Comparison of ENCODE assay signal across 14 mouse cellular contexts in the genomic region with DNA sequence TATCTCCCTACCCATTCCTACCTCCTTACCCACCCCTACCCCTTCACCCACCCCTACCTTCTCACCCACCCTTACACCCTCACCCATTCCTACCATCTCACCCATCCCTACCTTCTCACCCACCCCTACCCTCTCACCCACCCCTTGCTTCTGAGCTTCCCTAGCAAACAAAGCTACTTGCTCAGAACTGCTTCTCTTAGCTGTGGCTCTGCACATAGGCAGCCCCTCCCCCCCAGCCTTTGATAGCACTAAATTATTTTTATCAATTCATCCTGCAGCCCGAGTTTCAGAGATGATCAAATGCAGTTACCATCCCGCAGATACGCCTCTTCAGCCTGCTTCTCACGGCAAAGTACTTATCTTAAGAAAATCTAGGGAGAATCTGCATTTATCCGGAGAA. TPM values are rescaled to one million over a fixed set of nuclear protein-coding genes. Genes with fewer than 3 reads are reported as not detected.
DNase-seq lines count a peak whose midpoint lies in the region; ATAC-seq lines count a peak whose summit lies in the region.
"Had no signal": no experiment of that assay in that cellular context is flagged by ENCODE, and none has a peak within 500 bp of the region (broad histone marks: within the 10 kb centered on the region; RNA-seq: fewer than 3 reads in every experiment).

No protein-coding gene starts in this region.

- H3K27ac ChIP-seq in forebrain, embryonic 13.5 days, result peak overlapping the region; percentile 70
- no peak overlapping the region for H3K27ac ChIP-seq in forebrain, embryonic 11.5 days (ENCODE audit: low read depth, low read length)
- H3K27ac ChIP-seq in midbrain, embryonic 10.5 days (replicated peaks), result peak overlapping the region; percentile 46; the same call in 1 of the 2 replicates
- H3K27ac ChIP-seq in midbrain, embryonic 11.5 days (ENCODE audit: low read depth, low read length), result no peak overlapping the region
- H3K27ac ChIP-seq in hindbrain, embryonic 16.5 days (ENCODE audit: low read depth, low read length), result no peak overlapping the region
- peak overlapping the region; percentile 66 for H3K27ac ChIP-seq in neural tube, embryonic 15.5 days (replicated peaks)
- H3K27ac ChIP-seq: heart, embryonic 10.5 days; kidney, embryonic 15.5 days; limb, embryonic 15.5 days; lung, embryonic 15.5 days had no signal

- peak; percentile 38; the same call in 1 of the 2 replicates for ATAC-seq in forebrain, embryonic 13.5 days
- no peak for ATAC-seq in forebrain, embryonic 11.5 days (replicated peaks; ENCODE audit: low FRiP score)
- no peak for ATAC-seq in midbrain, embryonic 11.5 days (ENCODE audit: low FRiP score)
- ATAC-seq in hindbrain, embryonic 16.5 days, result peak; percentile 44; the same call in 1 of the 2 replicates
- ATAC-seq in neural tube, embryonic 15.5 days (ENCODE audit: low FRiP score), result peak; percentile 32; the same call in 1 of the 2 replicates

- H3K4me1 ChIP-seq in forebrain, embryonic 13.5 days, result peaks cover 20% of the 10 kb centered on the region
- no peaks in the 10 kb centered on the region for H3K4me1 ChIP-seq in forebrain, embryonic 11.5 days (replicated peaks; ENCODE audit: control insufficient read depth, insufficient read depth, low read length)
- peaks cover 37% of the 10 kb centered on the region for H3K4me1 ChIP-seq in midbrain, embryonic 10.5 days
- peaks cover 6% of the 10 kb centered on the region for H3K4me1 ChIP-seq in midbrain, embryonic 11.5 days (ENCODE audit: control insufficient read depth, insufficient read depth, low read length)
- peaks cover 9% of the 10 kb centered on the region for H3K4me1 ChIP-seq in hindbrain, embryonic 16.5 days (ENCODE audit: control insufficient read depth, insufficient read depth, low read depth, low read length)
- peaks cover 13% of the 10 kb centered on the region for H3K4me1 ChIP-seq in neural tube, embryonic 15.5 days
- H3K4me1 ChIP-seq: lung, embryonic 15.5 days had no signal

- H3K4me3 ChIP-seq in forebrain, embryonic 13.5 days, result no peak overlapping the region
- H3K4me3 ChIP-seq in forebrain, embryonic 11.5 days (ENCODE audit: low read depth, low read length), result no peak overlapping the region
- no peak overlapping the region for H3K4me3 ChIP-seq in midbrain, embryonic 10.5 days
- H3K4me3 ChIP-seq in midbrain, embryonic 11.5 days (ENCODE audit: low read depth, low read length), result no peak overlapping the region
- no peak overlapping the region for H3K4me3 ChIP-seq in hindbrain, embryonic 16.5 days (ENCODE audit: low read length)
- 0 out of 2 replicates have a peak overlapping the region, but pooled peaks have one; percentile 6 for H3K4me3 ChIP-seq in neural tube, embryonic 15.5 days (replicated peaks)
- H3K4me3 ChIP-seq: heart, embryonic 10.5 days; kidney, embryonic 15.5 days; limb, embryonic 15.5 days; lung, embryonic 15.5 days had no signal

- no peaks in the 10 kb centered on the region for H3K36me3 ChIP-seq in forebrain, embryonic 13.5 days (ENCODE audit: poor library complexity, severe bottlenecking)
- H3K36me3 ChIP-seq in forebrain, embryonic 11.5 days (ENCODE audit: control insufficient read depth, insufficient read depth, low read length), result no peaks in the 10 kb centered on the region
- H3K36me3 ChIP-seq in midbrain, embryonic 10.5 days, result no peaks in the 10 kb centered on the region
- H3K36me3 ChIP-seq in midbrain, embryonic 11.5 days (ENCODE audit: control insufficient read depth, insufficient read depth, low read length), result no peaks in the 10 kb centered on the region
- no peaks in the 10 kb centered on the region for H3K36me3 ChIP-seq in hindbrain, embryonic 16.5 days (ENCODE audit: control insufficient read depth, insufficient read depth, low read length)
- no peaks in the 10 kb centered on the region for H3K36me3 ChIP-seq in neural tube, embryonic 15.5 days
- H3K36me3 ChIP-seq: heart, embryonic 10.5 days; kidney, embryonic 15.5 days; limb, embryonic 15.5 days; lung, embryonic 15.5 days had no signal

- H3K9ac ChIP-seq in forebrain, embryonic 13.5 days, result peak overlapping the region; percentile 51
- H3K9ac ChIP-seq in forebrain, embryonic 11.5 days (ENCODE audit: low read length), result no peak overlapping the region
- no peak overlapping the region for H3K9ac ChIP-seq in midbrain, embryonic 11.5 days (ENCODE audit: low read length)
- H3K9ac ChIP-seq in hindbrain, embryonic 16.5 days (ENCODE audit: low read depth, low read length), result no peak overlapping the region
- no peak overlapping the region for H3K9ac ChIP-seq in neural tube, embryonic 15.5 days (replicated peaks)
- H3K9ac ChIP-seq: kidney, embryonic 15.5 days; limb, embryonic 15.5 days; lung, embryonic 15.5 days had no signal

- peak overlapping the region; percentile 9; the same call in 1 of the 2 replicates for H3K4me2 ChIP-seq in forebrain, embryonic 13.5 days
- H3K4me2 ChIP-seq in forebrain, embryonic 11.5 days (ENCODE audit: low read depth, low read length, severe bottlenecking), result no peak overlapping the region
- H3K4me2 ChIP-seq in midbrain, embryonic 11.5 days, result no peak overlapping the region
- H3K4me2 ChIP-seq in hindbrain, embryonic 16.5 days (ENCODE audit: low read length), result peak overlapping the region; percentile 48
- H3K4me2 ChIP-seq in neural tube, embryonic 15.5 days, result peak overlapping the region; percentile 40
- H3K4me2 ChIP-seq: kidney, embryonic 15.5 days; limb, embryonic 15.5 days; lung, embryonic 15.5 days had no signal

- H3K9me3 ChIP-seq in forebrain, embryonic 13.5 days (replicated peaks), result no peaks in the 10 kb centered on the region
- H3K9me3 ChIP-seq in forebrain, embryonic 11.5 days (ENCODE audit: control insufficient read depth, low read length), result no peaks in the 10 kb centered on the region
- H3K9me3 ChIP-seq in midbrain, embryonic 10.5 days (replicated peaks), result no peaks in the 10 kb centered on the region
- no peaks in the 10 kb centered on the region for H3K9me3 ChIP-seq in midbrain, embryonic 11.5 days (ENCODE audit: control insufficient read depth, low read length)
- H3K9me3 ChIP-seq in hindbrain, embryonic 16.5 days (ENCODE audit: control insufficient read depth, low read length), result no peaks in the 10 kb centered on the region
- no peaks in the 10 kb centered on the region for H3K9me3 ChIP-seq in neural tube, embryonic 15.5 days (replicated peaks)
- H3K9me3 ChIP-seq: heart, embryonic 10.5 days; kidney, embryonic 15.5 days; limb, embryonic 15.5 days; lung, embryonic 15.5 days had no signal

- DNase-seq in forebrain, embryonic 11.5 days (ENCODE audit: low spot score), result no peak
- DNase-seq in midbrain, embryonic 10.5 days (ENCODE audit: low spot score), result no peak
- no peak for DNase-seq in midbrain, embryonic 11.5 days (ENCODE audit: low spot score, missing footprints)
- no peak for DNase-seq in kidney, adult 11 months
- no peak for DNase-seq in cerebellum, adult 18-20 months
- DNase-seq: cerebellum, postnatal 10 days; layer of hippocampus, postnatal 36 days had no signal

- 67% methylated on average over 5 of the region's 5 CpGs for WGBS in forebrain, embryonic 13.5 days
- WGBS in forebrain, embryonic 11.5 days, result 77% methylated on average over 5 of the region's 5 CpGs
- 77% methylated on average over 5 of the region's 5 CpGs for WGBS in midbrain, embryonic 10.5 days
- WGBS in midbrain, embryonic 11.5 days, result 66% methylated on average over 5 of the region's 5 CpGs
- WGBS in hindbrain, embryonic 16.5 days, result 46% methylated on average over 5 of the region's 5 CpGs
- 43% methylated on average over 5 of the region's 5 CpGs for WGBS in neural tube, embryonic 15.5 days

- peaks cover 12% of the 10 kb centered on the region for H3K27me3 ChIP-seq in forebrain, embryonic 13.5 days
- no peaks in the 10 kb centered on the region for H3K27me3 ChIP-seq in forebrain, embryonic 11.5 days (ENCODE audit: control insufficient read depth, insufficient read depth, low read length)
- peaks cover 29% of the 10 kb centered on the region for H3K27me3 ChIP-seq in midbrain, embryonic 10.5 days (ENCODE audit: low read depth, poor library complexity, severe bottlenecking)
- peaks cover 2% of the 10 kb centered on the region for H3K27me3 ChIP-seq in midbrain, embryonic 11.5 days (ENCODE audit: control insufficient read depth, insufficient read depth, low read length)
- H3K27me3 ChIP-seq in hindbrain, embryonic 16.5 days (replicated peaks; ENCODE audit: control insufficient read depth, insufficient read depth, low read length), result no peaks in the 10 kb centered on the region
- 0 out of 2 replicates have a peak, but pooled peaks cover 6% of the 10 kb centered on the region for H3K27me3 ChIP-seq in neural tube, embryonic 15.5 days (replicated peaks)

RNA-seq across cellular contexts. Expression of a gene that starts 5.8 kb away (rescaled TPM):
- 35.4 and 36.9 TPM in 2 replicates for polyA plus RNA-seq in forebrain, embryonic 13.5 days (2015; fragmentation: Nextera tagmentation; extraction: Ambion mirVana)
- polyA plus RNA-seq in forebrain, embryonic 11.5 days (2014; fragmentation: Nextera tagmentation; extraction: Ambion mirVana), result 46.0 and 47.3 TPM in 2 replicates
- polyA plus RNA-seq in midbrain, embryonic 10.5 days (2016; fragmentation: Nextera tagmentation; extraction: Ambion mirVana), result 54.2 and 56.0 TPM in 2 replicates
- polyA plus RNA-seq in midbrain, embryonic 11.5 days (2014; fragmentation: Nextera tagmentation; extraction: Ambion mirVana), result 46.9 and 47.0 TPM in 2 replicates
- 34.2 and 36.4 TPM in 2 replicates for polyA plus RNA-seq in hindbrain, embryonic 16.5 days (2015; fragmentation: Nextera tagmentation; extraction: Ambion mirVana)
- 30.9 and 42.9 TPM in 2 replicates for polyA plus RNA-seq in neural tube, embryonic 15.5 days (2015; fragmentation: Nextera tagmentation; extraction: Ambion mirVana)

RNA-seq across cellular contexts. Expression of a gene that starts 39.1 kb away (rescaled TPM):
- polyA plus RNA-seq in forebrain, embryonic 13.5 days (2015; fragmentation: Nextera tagmentation; extraction: Ambion mirVana), result 64.2 and 77.1 TPM in 2 replicates
- polyA plus RNA-seq in forebrain, embryonic 11.5 days (2014; fragmentation: Nextera tagmentation; extraction: Ambion mirVana), result 71.2 and 79.7 TPM in 2 replicates
- 88.1 and 91.4 TPM in 2 replicates for polyA plus RNA-seq in midbrain, embryonic 10.5 days (2016; fragmentation: Nextera tagmentation; extraction: Ambion mirVana)
- 70.5 and 79.6 TPM in 2 replicates for polyA plus RNA-seq in midbrain, embryonic 11.5 days (2014; fragmentation: Nextera tagmentation; extraction: Ambion mirVana)
- 78.2 and 93.9 TPM in 2 replicates for polyA plus RNA-seq in hindbrain, embryonic 16.5 days (2015; fragmentation: Nextera tagmentation; extraction: Ambion mirVana)
- polyA plus RNA-seq in neural tube, embryonic 15.5 days (2015; fragmentation: Nextera tagmentation; extraction: Ambion mirVana), result 77.4 and 81.1 TPM in 2 replicates

RNA-seq across cellular contexts. Expression of a gene that starts 50.4 kb away (rescaled TPM):
- polyA plus RNA-seq in forebrain, embryonic 13.5 days (2015; fragmentation: Nextera tagmentation; extraction: Ambion mirVana), result 1.2 and 1.5 TPM in 2 replicates
- polyA plus RNA-seq in forebrain, embryonic 11.5 days (2014; fragmentation: Nextera tagmentation; extraction: Ambion mirVana), result 1.7 and 2.9 TPM in 2 replicates
- polyA plus RNA-seq in midbrain, embryonic 10.5 days (2016; fragmentation: Nextera tagmentation; extraction: Ambion mirVana), result 4.3 and 4.6 TPM in 2 replicates
- polyA plus RNA-seq in midbrain, embryonic 11.5 days (2014; fragmentation: Nextera tagmentation; extraction: Ambion mirVana), result 3.9 and 4.0 TPM in 2 replicates
- 2.2 and 2.5 TPM in 2 replicates for polyA plus RNA-seq in hindbrain, embryonic 16.5 days (2015; fragmentation: Nextera tagmentation; extraction: Ambion mirVana)
- polyA plus RNA-seq in neural tube, embryonic 15.5 days (2015; fragmentation: Nextera tagmentation; extraction: Ambion mirVana), result 1.7 and 2.5 TPM in 2 replicates

Comparison
In these comparisons a context has a peak if more than half of its experiments do, and no peak if none do; other contexts are left out.
1. ATAC-seq: peak in forebrain, embryonic 13.5 days (single experiment), hindbrain, embryonic 16.5 days (single experiment) and neural tube, embryonic 15.5 days (single experiment); none in forebrain, embryonic 11.5 days (single experiment) and midbrain, embryonic 11.5 days (single experiment).
2. H3K27ac ChIP-seq: peak in forebrain, embryonic 13.5 days (single experiment), midbrain, embryonic 10.5 days (single experiment) and neural tube, embryonic 15.5 days (single experiment); none in forebrain, embryonic 11.5 days (single experiment), midbrain, embryonic 11.5 days (single experiment) and hindbrain, embryonic 16.5 days (single experiment).
3. H3K4me2 ChIP-seq: peak in forebrain, embryonic 13.5 days (single experiment), hindbrain, embryonic 16.5 days (single experiment) and neural tube, embryonic 15.5 days (single experiment); none in forebrain, embryonic 11.5 days (single experiment) and midbrain, embryonic 11.5 days (single experiment).